Mouse (Mus musculus) myocyte (in vitro differentiated cells): ENCODE results near the gene Gatc. TPM values are rescaled to one million over a fixed set of nuclear protein-coding genes. Genes with fewer than 3 reads are reported as not detected.
A peak's percentile ranks its signal among the peaks of the same experiment; 100 is the strongest.

Experiments used
- H3K27me3 ChIP-seq: one replicate; pipeline ENCODE4 v1.6.1; 2011; ENCODE audit not compliant: control insufficient read depth, insufficient read depth, insufficient read length
- H3K36me3 ChIP-seq: one replicate; pipeline ENCODE4 v1.6.1; 2011; ENCODE audit not compliant: control insufficient read depth, insufficient read depth
- H3K4me2 ChIP-seq: one replicate; pipeline ENCODE4 v1.6.1; 2011; ENCODE audit warnings: low read depth, control low read depth
- H3K4me3 ChIP-seq: one replicate; pipeline ENCODE4 v1.5.1; 2011; ENCODE audit warnings: mild to moderate bottlenecking, control low read depth, moderate library complexity
- H3K79me2 ChIP-seq: one replicate; pipeline ENCODE4 v1.6.1; 2011; ENCODE audit not compliant: control insufficient read depth, insufficient read depth
- H3ac ChIP-seq: one replicate; pipeline ENCODE4 v1.6.1; 2011; ENCODE audit not compliant: control insufficient read depth, insufficient read length
- CEBPB ChIP-seq: IDR thresholded peaks from 2 replicates; pipeline ENCODE4 v1.6.1; 2011; ENCODE audit warnings: mild to moderate bottlenecking, moderate library complexity; ENCODE audit not compliant: poor library complexity, insufficient read depth, severe bottlenecking
- E2F4 ChIP-seq: IDR thresholded peaks from one replicate; pipeline ENCODE4 v1.6.1; 2011; ENCODE audit warnings: mild to moderate bottlenecking, control low read depth, moderate library complexity; ENCODE audit not compliant: insufficient read depth
- MAX ChIP-seq: IDR thresholded peaks from one replicate; pipeline ENCODE4 v1.6.1; 2011; ENCODE audit warnings: low read depth, mild to moderate bottlenecking, control low read depth
- MYOD1 ChIP-seq, 3 experiments: IDR thresholded peaks; one replicate each; pipeline ENCODE4 v1.6.1; 2011; ENCODE audit warnings: control low read depth in 2 of 3, low read depth in 2 of 3, mild to moderate bottlenecking in 2 of 3, moderate library complexity in 1 of 3; ENCODE audit not compliant: insufficient read length in 2 of 3, control insufficient read depth in 1 of 3
- MYOG ChIP-seq, 3 experiments: IDR thresholded peaks; one replicate each; pipeline ENCODE4 v1.6.1; 2011; ENCODE audit warnings: control low read depth in 2 of 3, low read depth in 2 of 3, mild to moderate bottlenecking in 2 of 3; ENCODE audit not compliant: insufficient read length in 2 of 3, control insufficient read depth in 1 of 3, insufficient read depth in 1 of 3
- POLR2A ChIP-seq: IDR thresholded peaks from one replicate; pipeline ENCODE4 v1.6.1; 2011; ENCODE audit warnings: low read depth, mild to moderate bottlenecking, control low read depth, moderate library complexity; ENCODE audit not compliant: insufficient read length
- POLR2AphosphoS2 ChIP-seq: IDR thresholded peaks from one replicate; pipeline ENCODE4 v1.6.1; 2011; ENCODE audit warnings: low read depth, control low read depth; ENCODE audit not compliant: insufficient read length
- REST ChIP-seq: IDR thresholded peaks from one replicate; pipeline ENCODE4 v1.6.1; 2011; ENCODE audit warnings: mild to moderate bottlenecking, control low read depth, moderate library complexity; ENCODE audit not compliant: insufficient read depth, insufficient read length
- SRF ChIP-seq: IDR thresholded peaks from one replicate; pipeline ENCODE4 v1.6.1; 2011; ENCODE audit warnings: low read depth; ENCODE audit not compliant: control insufficient read depth, insufficient read length
- TCF12 ChIP-seq: IDR thresholded peaks from one replicate; pipeline ENCODE4 v1.6.1; 2011; ENCODE audit warnings: mild to moderate bottlenecking, control low read depth; ENCODE audit not compliant: poor library complexity, insufficient read depth, severe bottlenecking
- TCF3 ChIP-seq: IDR thresholded peaks from one replicate; pipeline ENCODE4 v1.6.1; 2011; ENCODE audit warnings: low read depth, control low read depth; ENCODE audit not compliant: insufficient read length
- USF1 ChIP-seq: IDR thresholded peaks from one replicate; pipeline ENCODE4 v1.6.1; 2011; ENCODE audit warnings: low read depth, mild to moderate bottlenecking, control low read depth, moderate library complexity
- polyA plus RNA-seq: library from polyadenylated mRNA; unstranded; fragments of >200 nt; fragmentation: generic; extraction: Trizol; gene quantifications from one replicate; pipeline ENCODE4 v1.2.1, GENCODE M21; 2012; ENCODE audit warnings: missing spikeins

Gene Gatc
- polyA plus RNA-seq, 1 experiment: 8.1 TPM

DNA sequence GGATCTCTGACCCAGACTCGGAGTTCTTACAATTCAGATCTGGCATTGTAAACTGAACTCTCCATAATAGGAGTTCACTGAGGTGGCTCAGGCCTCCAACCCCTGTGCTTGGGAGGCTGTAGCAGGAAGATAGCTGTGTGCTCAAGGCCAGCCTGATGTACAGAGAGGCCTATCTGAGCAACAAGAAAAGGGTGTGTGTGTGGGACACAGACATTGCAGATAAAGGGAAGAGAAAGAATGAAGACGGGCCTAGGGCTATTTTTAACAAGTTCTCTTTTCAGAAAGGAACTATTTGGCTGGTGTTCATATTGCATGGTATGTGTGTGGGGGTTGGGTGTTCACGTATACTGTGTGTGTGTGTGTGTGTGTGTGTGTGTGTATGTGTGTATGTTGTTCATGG is 7.4 kb downstream of the Gatc start:
- no peak overlapping the region for H3ac ChIP-seq
- no peak overlapping the region for H3K4me2 ChIP-seq
- H3K27me3 ChIP-seq: no peaks in the 10 kb centered on the region
- peaks cover 49% of the 10 kb centered on the region for H3K36me3 ChIP-seq
- H3K79me2 ChIP-seq: peaks cover 33% of the 10 kb centered on the region
- no peak overlapping the region for H3K4me3 ChIP-seq
- TF ChIP-seq MAX: no peak
- no peak for TF ChIP-seq MYOD1 (IDR thresholded peaks at IDR 0.05; ENCODE audit: control insufficient read depth in 1 of 3, insufficient read length in 2 of 3, low read depth in 2 of 3)
- no peak for TF ChIP-seq POLR2A

DNA sequence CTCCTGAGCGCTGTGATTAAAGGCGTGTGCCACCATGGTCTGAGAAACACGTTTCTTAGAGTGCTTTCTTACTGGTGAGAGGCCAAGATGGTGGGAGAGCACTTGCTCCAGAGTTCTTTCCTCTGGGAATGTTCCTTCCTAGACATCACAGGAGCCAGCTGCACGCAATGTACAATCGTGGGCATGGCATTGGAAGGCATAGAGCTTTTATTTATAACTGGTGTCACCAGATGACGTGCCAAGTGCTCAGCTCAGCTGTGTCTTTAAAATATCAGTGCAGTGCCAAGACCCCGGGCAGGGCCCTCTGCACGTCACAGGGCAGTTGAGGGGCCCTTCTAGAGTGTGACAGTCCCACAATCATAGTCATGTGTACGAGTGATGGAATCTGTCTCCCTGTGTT is 10.0 kb downstream of the Gatc start:
- no peaks in the 10 kb centered on the region for H3K27me3 ChIP-seq
- H3K4me3 ChIP-seq: no peak overlapping the region
- peaks cover 45% of the 10 kb centered on the region for H3K36me3 ChIP-seq
- no peak overlapping the region for H3ac ChIP-seq
- H3K79me2 ChIP-seq: peaks cover 44% of the 10 kb centered on the region
- no peak for TF ChIP-seq MAX
- no peak for TF ChIP-seq MYOG (IDR thresholded peaks at IDR 0.05; ENCODE audit: control insufficient read depth in 1 of 3, insufficient read depth in 1 of 3, insufficient read length in 2 of 3, low read depth in 2 of 3)
- TF ChIP-seq POLR2A: no peak
- TF ChIP-seq SRF: no peak
- no peak for TF ChIP-seq E2F4
- no peak for TF ChIP-seq MYOD1 (IDR thresholded peaks at IDR 0.05; ENCODE audit: control insufficient read depth in 1 of 3, insufficient read length in 2 of 3, low read depth in 2 of 3)
- no peak for TF ChIP-seq TCF12
- TF ChIP-seq POLR2AphosphoS2: no peak
- TF ChIP-seq TCF3: no peak
- TF ChIP-seq USF1: no peak
- TF ChIP-seq CEBPB: no peak
- no peak for TF ChIP-seq REST
- H3K4me2 ChIP-seq: no peak overlapping the region

DNA sequence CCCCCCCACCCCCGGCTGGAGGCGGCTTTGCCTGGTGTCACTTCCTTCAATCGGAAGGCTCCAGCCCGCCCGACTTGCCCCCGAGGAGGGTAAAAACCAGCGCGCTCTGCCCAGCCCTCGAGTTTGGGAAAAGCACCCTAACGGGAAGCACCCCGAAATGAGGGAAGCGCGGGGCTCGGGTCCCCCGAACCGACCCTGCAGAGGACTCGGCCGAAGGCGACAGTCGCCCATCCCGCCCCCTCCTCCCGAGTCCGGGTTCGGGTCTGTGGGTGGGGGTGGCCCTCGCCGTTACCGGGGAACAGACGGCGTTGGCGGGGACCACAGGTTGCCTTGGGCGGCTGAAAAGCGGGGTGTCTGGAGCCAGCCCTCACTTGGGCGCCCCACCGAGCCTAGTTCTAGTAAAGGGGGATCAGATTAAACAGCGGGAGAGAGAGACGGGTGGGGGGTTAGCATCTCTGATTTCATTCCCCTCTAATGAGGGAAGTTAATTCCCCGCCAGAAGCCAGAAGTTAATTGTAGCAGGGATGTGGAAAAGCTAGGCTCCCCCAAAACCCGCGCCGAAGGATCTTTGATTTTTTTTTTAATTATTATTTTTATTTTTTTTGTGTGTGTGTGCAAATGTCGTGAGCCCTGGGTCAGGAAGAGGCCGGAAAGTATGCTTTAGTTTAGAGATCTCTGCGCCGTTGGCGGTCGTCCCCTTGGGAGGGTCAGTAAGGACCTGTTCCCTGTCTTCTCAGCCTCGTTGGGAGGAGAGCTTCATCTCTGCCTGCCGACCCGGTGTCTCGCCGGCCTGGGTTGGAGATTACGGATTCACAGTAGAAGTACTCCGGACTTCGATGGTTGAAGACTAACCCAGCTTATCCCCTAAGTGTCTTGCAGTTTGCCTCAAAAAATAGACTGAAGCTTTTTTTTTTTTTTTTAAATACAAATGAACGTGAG is 13.1 kb downstream of the Gatc start:
- H3ac ChIP-seq: peak overlapping the region; percentile 93
- TF ChIP-seq POLR2AphosphoS2 (no peak), CEBPB (no peak), POLR2A (no peak), MYOG (IDR thresholded peaks at IDR 0.05; ENCODE audit: control insufficient read depth in 1 of 3, insufficient read depth in 1 of 3, insufficient read length in 2 of 3, low read depth in 2 of 3) (no peak), TCF3 (no peak), MYOD1 (IDR thresholded peaks at IDR 0.05; ENCODE audit: control insufficient read depth in 1 of 3, insufficient read length in 2 of 3, low read depth in 2 of 3) (no peak), MAX (no peak), USF1 (no peak)
- peaks cover 16% of the 10 kb centered on the region for H3K36me3 ChIP-seq
- peak overlapping the region; percentile 92 for H3K4me2 ChIP-seq
- no peaks in the 10 kb centered on the region for H3K27me3 ChIP-seq
- H3K79me2 ChIP-seq: peaks cover 44% of the 10 kb centered on the region
- H3K4me3 ChIP-seq: peak overlapping the region; percentile 86

DNA sequence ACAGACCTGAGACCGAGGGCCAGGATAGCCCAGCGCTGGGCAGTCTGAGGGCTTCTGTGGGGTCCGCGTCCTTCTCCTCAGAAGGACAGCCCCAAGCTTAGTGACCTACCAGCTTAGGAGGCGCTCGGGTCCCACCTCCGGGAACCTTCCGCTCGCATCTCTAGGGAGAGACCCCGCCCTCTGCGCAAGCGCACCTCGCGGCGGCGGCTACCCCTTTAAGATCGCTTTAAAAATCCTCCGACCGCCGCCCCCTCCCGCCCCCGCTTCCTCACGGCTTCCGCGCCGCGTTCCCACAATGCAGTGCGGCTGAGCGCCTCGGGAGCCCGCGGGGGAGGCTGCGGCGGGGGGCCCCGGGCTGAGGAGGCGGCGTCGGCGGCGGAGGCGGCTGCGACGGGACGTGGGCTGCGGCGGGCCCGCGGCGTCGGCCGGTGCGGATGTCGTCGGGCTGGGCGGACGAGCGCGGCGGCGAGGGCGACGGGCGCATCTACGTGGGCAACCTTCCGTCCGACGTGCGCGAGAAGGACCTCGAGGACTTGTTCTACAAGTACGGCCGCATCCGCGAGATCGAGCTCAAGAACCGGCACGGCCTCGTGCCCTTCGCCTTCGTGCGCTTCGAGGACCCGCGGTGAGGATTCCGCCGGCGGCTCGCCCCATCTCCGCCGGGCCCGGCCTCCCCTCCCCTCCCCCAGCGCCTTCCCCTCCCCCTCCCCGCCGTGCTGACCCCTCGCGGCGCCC is 13.9 kb downstream of the Gatc start, which contains the start of gene Srsf9:
Gene Srsf9 (plus strand): TSS at position 303 of the 735 bp plus-strand sequence.
- Histone ChIP-seq H3K27me3 (no peaks in the 10 kb centered on the region), H3K4me3 (peak within 1 kb of the TSS; percentile 86), H3ac (peak within 1 kb of the TSS; percentile 93), H3K36me3 (peaks cover 7% of the 10 kb centered on the region), H3K4me2 (peak within 1 kb of the TSS; percentile 92), H3K79me2 (peaks cover 40% of the 10 kb centered on the region)
- TF ChIP-seq POLR2AphosphoS2 (peak; percentile 69), MYOG (IDR thresholded peaks at IDR 0.05; ENCODE audit: control insufficient read depth in 1 of 3, insufficient read depth in 1 of 3, insufficient read length in 2 of 3, low read depth in 2 of 3) (no peak), REST (no peak), TCF12 (no peak), TCF3 (peak; percentile 17), POLR2A (peak; percentile 84)

DNA sequence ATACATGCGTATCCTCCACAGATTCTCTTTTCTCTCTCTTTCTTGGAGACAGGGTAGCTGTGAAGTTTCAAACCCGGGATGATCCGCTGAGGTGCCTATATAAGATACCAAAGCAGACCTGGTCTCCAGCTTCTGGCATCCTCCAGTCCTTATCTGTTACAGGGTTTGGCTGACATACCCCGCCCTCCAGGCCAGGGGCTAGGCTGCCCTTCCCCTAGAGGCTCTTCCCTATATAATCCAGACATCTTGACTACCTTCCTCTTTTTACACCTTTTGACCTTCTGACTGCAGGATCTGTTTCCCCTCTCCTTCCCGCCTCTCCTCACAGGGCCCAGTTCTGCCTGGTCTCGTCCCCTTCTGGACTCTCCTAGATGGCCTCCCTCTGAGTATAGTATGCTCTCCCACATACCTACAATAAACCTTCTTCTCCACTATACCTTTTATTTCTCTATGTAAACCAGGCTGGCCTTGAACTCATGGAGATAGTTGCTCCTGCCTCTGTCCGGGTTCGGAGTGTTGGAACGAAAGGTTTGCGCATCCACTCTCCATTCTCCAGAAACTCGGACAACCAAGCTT is 14.6 kb downstream of the Gatc start:
- peak overlapping the region; percentile 74 for H3K4me2 ChIP-seq
- H3K27me3 ChIP-seq: no peaks in the 10 kb centered on the region
- TF ChIP-seq MYOD1 (IDR thresholded peaks at IDR 0.05; ENCODE audit: control insufficient read depth in 1 of 3, insufficient read length in 2 of 3, low read depth in 2 of 3) (no peak), CEBPB (no peak), USF1 (no peak), TCF3 (no peak), E2F4 (no peak), MAX (no peak), REST (no peak), POLR2A (no peak), SRF (no peak), POLR2AphosphoS2 (no peak), MYOG (IDR thresholded peaks at IDR 0.05; ENCODE audit: control insufficient read depth in 1 of 3, insufficient read depth in 1 of 3, insufficient read length in 2 of 3, low read depth in 2 of 3) (no peak), TCF12 (no peak)
- peaks cover under 1% of the 10 kb centered on the region for H3K36me3 ChIP-seq
- H3K79me2 ChIP-seq: peaks cover 35% of the 10 kb centered on the region
- peak overlapping the region; percentile 86 for H3K4me3 ChIP-seq
- peak overlapping the region; percentile 93 for H3ac ChIP-seq
